Mouse (Mus musculus) WW6 (cell line): ENCODE measurements around the gene Lgi1.

Source experiments
- DNase-seq: peaks from one replicate; pipeline ENCODE4 v3.0.0-alpha.2; 2013; ENCODE audit warnings: low read depth, low spot score

Gene Lgi1

DNA sequence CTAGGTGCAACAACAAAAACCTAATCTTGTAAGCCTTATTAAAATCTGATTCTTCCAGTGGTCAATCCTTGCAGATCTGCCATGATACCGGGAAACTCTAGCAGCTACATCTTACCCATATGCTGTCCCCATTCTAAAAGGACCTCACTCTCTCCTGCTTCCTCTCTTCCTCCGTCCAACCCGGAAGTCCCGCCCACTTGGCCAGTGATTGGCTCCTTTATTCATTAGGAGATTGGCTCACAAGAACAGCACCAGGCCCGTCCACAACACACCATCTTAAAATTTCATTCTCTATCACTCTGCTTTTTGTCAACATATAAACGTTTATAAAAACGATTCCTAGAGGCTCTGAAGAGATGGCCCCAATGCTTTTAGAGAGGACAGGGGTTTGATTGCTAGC is 61.5 kb downstream of the Lgi1 start:
- no peak for DNase-seq

DNA sequence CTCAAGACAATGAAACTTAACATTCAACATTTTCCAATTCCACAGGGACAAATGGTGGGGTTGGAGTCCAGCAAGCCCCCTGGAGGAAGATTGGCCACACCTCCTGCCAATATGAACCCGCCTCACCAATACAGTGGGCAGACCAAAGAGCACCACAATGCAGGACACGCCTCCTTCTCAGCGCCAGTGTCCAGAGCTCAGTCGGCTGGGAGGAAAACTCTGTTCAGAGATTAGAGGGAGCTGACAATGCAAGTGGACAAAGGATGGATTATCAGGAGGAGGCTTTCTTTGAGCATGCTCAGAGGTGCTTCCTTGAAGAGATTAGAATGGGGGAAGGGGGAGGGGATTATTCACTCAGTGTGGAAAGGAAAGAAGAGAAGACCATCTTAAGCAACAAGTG is 62.7 kb downstream of the Lgi1 start:
- DNase-seq = no peak

DNA sequence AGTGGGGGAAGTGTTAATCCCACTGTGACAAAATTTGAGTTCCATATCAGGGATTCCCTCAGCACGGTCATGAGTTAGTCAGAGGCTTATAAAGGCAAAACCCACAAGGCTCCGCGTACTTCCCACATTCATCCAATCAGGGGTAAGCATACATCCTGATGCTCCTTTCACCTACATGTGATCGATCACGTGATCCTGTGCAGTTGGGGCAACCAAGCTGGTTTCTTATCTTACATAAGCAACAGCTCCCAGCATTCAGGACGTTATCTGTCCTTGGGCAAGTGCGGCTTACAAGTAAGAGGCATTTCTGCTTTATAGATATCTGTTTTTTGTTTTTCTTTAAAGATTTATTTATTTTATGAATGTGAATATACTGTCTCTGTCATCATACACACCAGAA is 63.7 kb downstream of the Lgi1 start:
- no peak for DNase-seq

DNA sequence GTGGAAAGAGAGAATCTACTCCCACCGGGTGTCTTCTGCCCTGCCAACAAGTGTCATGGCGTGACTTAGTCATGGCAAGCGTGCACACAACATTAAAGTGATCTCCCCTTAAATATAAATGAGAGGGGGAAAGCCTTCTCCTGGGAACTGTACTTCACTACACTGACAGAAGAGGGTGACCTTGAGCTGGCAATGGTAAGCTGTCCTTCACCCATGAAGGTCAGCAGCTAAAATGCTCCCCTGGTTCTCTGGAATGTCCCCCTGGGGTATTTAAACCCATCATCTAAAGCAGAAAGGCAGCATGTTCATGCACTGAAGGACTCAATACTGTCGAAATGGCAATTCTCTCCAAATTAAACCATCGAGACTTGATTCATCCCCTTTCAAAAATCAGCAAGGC is 64.9 kb downstream of the Lgi1 start:
- DNase-seq = no peak

DNA sequence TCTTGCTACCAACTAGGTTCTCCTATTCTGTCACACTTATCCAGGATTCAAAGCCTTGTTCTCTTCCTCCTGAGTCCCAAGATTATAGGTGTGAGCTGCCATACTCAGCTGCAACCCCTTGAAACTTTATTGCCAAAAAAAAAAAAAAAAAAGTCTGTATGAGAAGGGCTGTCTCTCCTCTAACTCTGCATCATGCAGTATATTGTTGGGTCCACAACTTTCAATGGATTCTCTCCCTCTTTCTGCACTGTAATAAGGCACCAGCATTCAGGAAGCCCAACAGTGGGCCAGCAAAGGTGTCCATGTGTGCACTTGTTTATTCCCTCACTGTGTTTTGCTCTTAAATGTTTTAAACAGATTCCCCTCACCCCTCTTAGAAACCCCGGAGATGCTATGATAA is 66.7 kb downstream of the Lgi1 start:
- no peak for DNase-seq

DNA sequence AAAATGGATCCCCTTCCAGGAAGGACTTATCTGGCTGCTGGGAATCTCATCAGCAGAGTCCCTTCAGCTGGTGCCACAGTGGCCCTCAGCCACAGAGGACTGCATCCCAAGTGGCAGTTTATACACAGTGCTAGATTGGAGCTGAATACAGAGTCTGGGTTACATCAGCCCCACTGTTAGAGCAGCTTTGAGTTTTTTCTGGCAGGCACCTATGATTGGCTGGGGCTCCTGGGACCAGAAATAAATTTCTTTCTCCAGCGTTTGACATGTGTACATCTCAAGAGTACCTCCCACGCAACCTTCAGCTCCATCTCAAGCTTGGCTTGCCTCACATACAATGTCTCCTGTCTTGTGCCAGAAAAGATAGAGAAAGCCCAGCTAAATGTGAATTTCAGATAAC is 67.9 kb downstream of the Lgi1 start:
- DNase-seq = no peak

DNA sequence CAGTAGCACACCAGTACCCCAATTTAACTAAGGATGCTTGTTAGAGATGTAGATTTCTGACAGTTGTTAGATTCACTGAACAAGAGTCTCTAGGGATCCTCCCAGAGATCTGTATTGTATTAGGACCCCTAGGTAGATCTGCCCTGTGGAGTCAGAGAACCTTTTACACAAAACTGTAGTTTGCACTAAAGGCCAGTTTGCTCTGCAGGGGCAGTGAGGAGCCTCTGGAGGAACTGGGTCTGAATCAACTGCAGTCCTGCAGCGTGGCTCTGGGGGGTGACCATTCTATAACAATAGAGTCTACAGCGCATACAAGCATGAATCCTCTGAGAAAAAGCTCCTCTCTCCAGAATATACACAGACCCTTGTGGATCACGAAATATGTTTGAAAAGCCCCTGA is 68.5 kb downstream of the Lgi1 start:
- DNase-seq = no peak

DNA sequence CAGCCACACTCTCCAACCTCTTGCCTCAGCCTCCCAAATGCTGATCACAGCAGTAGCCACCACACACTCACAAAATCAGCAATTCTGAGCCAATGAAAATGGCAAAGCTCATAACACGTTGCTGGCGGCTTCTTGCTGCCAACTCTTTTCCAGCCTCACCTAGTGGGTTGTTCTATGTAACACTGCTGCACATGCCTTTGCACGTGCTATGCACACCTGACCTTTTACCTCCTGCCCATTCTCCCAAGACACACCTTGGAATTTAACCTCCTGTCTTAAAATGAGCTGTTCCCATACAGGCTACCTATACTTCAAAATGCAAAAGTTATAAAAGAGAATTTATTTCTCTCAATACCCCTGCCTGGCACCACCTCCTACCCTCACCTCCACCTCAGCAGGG is 72.2 kb downstream of the Lgi1 start:
- no peak for DNase-seq

DNA sequence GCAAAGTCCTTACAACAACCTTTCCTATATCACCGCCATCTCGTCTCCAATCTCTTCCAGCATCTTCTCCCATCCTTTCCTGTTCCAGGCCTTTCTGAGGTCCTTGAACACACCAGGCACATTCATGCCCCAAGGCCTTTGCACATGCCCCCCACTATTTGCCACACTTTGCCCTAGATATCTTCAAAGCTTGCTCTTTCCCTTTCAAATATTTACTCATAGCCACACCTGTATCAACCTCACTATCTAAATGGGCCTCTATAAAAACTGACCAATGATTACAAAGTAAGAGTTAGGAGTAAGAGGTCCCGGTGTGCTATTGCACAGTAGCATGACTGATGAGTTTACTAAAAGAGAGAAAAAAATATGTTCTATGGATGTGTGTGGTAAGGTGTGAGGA is 73.0 kb downstream of the Lgi1 start:
- no peak for DNase-seq

DNA sequence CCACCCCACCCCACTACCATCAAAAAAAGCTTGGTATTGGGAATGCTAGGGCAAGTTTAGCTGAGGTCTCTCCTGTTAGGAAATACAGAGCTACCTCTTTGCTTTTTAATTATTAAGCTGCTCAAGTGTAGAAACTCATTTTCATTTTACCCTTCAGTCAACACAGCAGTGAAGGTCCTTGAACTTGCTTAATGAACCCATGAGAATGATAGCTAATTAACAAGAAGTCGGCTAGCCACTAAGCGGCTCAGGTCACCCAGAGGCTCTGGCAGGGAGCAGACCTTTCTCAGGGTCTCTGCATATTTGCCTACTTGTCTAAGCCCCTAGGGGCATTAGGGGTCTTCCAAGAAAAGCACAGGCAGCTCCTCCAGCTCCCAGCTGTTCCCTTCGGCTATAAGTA is 75.4 kb downstream of the Lgi1 start:
- DNase-seq = no peak

DNA sequence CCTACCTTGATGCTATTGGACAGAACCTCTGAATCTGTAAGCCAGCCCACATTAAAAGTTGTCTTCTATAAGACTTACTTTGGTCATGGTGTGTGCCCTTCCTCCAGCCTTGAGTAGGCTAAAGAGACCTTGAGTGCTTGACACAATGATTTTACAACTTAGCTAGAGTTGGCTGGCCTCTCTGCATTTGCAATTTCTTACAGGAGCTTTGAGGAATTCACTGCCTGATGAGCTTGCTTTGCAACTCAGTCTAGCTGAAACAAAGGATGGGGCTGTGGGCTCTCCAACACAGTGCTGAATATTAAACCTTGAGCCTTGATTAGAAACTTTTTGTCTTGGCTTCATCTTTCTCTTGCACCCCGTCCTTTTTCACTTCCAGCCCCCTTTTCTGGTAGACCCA is 78.9 kb downstream of the Lgi1 start:
- no peak for DNase-seq

DNA sequence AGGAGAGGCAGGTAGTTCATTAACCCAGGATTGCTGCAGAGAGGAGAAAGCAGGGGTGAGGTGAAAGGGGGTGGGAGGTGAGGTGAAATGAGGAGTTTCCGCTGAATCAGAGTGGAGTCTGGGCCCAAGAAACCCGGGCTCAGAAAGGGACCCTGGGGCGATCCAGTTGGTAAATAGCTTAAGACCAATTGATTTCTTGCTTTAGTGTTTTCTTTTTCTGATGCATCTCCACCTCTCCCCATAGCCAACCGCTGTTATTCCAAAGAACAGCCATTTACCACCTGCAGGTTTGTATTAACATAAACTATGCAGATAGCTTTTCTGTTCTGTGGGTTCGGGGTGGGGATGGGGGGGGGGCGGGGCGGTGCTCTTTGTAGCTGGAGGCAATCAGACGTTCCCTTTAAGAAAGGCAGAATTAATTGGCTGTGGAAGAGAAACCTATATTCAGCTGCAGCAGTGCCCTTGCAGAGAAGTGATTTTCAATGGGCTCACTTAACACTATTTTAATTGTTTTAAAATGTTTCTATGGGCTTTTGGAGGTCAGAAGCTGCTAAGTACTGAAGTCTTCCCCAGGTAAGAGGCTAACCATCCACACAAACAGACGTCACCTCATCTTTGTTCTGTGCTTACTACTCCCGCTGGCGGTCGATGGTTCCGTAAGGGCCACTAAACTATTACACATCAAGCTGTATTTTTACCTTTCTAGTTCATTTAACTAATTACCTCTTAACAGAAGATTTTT is 84.1 kb downstream of the Lgi1 start:
- peak; percentile 58 for DNase-seq

DNA sequence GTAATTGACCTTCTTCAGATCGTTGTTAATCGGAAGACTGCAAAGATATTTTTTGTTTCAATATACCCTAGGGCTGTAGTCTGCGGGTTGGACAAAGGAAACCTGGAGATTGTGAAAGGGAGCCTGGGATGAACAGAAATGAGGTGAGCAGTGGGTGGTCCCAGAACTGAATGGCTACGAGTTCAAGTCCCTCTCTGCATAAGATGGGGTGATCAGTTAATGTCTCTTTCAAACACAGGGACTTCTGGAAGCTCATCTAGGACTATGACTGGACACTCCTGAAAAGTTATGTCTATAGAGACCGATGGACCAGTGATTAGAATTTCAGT is 84.6 kb downstream of the Lgi1 start:
- DNase-seq = no peak

DNA sequence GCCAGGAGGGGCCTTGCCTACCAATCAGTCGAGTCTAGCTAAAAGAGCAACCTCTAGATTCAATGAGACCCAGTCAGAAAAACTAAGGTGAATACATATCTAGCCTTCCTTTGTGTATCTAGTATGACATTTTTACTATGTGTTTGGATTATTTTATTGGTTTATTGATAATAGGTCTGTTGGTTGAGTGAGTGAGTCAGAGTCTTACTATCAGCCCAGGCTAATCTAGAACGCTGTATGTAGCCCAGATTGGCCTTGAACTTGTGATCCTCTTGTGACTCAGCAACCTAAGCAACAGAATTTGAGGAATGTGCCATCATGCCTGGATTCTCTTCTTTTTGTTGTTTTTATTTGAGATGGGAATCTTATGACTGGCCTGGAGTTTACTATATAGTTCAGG is 86.9 kb downstream of the Lgi1 start:
- no peak for DNase-seq

DNA sequence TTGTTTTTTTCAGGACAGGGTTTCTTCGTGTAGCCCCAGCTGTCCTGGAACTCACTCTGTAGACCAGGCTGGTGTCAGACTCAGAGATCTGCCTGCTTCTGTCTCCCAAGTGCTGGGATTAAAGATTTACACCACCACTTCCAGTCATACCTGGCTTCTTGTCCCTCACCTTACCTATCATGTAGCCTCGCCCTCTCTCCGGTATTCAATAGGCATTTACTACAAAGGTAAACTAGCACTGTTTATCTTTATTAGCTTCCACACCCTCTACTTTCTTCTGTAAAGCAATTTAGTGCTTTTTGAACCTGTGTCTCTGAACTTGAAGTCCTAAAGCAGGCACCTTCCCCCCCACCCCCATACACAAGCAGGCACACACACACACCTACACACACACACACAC is 87.4 kb downstream of the Lgi1 start:
- no peak for DNase-seq

DNA sequence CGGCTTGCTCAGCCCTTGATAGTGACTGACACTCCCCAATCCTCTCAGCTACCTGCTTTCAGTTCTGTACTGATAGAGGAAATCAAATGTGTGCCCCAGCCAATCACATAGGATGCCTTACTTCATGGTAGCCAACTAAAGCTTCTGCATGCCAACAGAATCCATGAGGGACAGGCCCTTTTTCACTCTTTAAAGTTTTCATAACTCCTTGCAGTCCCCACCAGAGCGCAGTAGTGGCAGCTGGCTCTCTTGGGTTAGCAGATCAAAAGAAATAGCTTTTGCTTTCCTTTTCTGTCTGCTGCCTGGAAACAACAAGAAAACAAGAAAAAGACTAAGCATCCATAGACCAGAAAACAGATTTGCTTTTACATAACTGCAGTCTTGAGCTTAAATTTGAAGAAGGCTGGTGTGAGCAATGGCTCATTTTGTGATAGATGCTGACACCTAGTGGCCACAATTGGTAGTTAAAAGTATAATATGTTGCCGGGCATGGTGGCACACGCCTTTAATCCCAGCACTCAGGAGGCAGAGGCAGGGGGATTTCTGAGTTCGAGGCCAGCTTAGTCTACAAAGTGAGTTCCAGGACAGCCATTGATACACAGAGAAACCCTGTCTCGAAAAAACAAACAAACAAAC is 88.3 kb downstream of the Lgi1 start:
- no peak for DNase-seq

DNA sequence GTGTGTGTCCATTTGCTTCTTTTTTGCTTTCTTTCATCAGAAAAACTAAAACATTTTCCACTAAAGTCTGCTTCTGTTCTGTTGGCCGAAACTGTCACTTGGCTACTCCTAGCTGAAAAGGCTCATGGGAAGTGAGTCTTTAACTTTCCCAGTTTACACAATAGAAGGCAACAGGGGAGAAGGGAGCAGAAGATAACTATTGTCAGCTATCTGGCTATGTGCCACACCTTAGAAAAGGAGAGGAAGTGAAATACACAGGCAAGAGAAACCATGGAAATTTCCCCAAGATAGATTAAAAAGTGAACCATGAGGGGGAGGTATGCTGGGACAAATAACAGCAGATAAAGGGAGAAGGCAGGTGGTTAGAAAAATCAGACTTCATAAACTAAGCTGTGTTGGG is 89.9 kb downstream of the Lgi1 start:
- DNase-seq = no peak

DNA sequence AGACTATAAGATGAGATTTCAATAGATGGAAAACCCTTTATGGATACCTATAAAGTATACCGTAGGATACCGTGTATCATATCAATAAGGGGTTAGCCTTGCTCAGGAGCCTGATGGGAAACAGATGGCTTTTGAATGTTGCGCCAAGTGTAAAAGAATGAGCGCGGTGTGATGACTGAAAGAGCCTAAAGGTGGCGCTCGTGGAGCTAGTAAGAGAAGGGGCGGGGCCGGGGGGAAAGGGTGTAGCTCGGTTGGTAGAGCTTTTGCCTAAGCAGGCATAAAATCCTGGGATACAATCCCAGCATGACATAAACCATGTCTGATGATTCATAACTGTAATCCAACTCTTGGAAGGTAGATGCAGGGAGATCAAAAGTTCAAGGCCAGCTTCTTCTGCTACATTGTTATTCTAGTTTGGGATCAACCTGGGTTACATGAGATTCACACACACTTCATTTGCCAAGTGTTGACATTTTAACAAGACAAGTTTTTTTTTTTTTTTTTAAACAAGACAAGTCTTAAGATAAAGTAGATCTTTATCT is 90.6 kb downstream of the Lgi1 start:
- DNase-seq = peak; percentile 47

DNA sequence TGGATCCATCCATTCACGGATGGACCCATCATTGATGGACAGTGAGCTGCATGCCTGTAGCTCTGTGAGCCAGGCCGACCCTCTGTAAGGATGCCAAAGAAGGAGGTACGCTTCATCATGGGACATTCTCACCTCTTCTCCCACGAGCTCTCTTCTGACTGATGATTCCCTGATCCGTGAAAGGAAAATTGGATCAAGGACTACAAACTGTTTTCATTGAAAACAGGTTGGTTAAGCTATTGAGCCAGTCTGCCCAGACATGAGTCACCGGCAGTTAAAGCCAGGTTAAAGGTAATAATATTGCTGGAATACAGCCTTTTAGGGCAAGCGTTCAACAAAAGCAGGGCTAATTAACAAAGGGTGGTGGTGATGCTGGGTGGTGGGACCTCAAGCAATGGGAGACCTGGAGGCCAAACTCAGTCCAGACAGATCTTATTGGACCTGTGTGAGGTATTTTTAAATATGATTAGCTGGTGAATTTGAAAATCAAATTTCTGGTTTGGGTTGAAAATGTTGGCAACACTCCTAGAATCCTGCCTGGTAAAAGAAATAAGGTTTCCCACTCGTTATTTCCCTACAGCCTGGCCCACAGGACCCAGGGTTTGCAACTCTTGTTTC is 92.0 kb downstream of the Lgi1 start:
- no peak for DNase-seq

DNA sequence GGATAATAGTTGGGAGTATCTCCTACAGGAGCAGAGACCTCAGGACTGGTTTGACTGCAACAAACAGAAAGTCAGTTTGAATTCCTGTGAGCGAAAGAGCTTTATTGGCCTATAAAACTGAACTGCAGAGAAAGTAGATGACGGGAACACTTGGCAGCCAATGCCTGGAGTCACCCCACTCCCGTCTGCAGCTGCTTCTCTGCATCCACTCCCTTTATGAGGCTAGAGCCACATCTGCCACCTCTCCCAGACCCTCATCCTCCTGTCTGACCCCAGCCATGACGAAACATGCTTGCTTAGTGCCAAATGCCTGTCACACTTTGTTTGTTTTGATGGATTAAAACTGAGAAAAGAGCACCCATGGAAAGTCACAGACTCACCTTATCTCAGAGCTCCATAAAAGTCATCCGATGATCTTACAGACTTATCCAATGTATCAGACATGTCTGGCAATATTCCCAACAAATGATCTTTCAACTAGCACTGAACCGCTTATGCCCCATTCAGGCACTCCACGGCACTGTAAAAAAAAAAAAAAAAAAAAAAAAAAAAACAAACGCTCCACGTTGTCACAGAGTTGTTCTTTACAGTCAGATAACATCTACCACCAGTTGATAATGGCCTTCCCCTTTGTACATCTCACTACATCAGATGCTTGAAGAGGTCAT is 93.8 kb downstream of the Lgi1 start:
- DNase-seq = no peak

DNA sequence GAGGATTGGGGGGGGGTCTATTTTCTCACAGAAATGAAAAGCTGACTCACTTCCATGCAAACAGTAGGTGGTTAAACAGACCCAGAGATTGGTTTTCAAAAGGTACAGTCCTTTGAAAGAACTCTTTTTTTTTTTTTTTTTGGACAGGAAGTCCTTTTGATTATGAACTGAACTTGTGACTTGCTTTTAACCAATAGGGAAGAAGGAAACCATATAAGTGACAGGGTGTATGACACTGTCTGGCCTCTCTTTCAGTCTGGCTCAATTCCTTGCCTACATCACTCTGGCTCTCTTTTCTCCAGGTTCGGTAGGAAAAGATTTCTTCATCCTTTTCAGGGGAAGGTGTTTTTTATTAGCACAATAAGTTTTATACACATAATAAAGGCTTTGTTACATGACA is 95.0 kb downstream of the Lgi1 start:
- DNase-seq = no peak
